Mouse (Mus musculus) natural killer cell, adult 2 months (primary cell): ENCODE results near the gene Hoxb8.
A peak's percentile ranks its signal among the peaks of the same experiment; 100 is the strongest.

Experiments
- DNase-seq, 2 experiments: peaks; one replicate each; pipeline ENCODE4 v3.0.0; 2022; ENCODE audit warnings: low spot score in 2 of 2

Hoxb8 gene

DNA sequence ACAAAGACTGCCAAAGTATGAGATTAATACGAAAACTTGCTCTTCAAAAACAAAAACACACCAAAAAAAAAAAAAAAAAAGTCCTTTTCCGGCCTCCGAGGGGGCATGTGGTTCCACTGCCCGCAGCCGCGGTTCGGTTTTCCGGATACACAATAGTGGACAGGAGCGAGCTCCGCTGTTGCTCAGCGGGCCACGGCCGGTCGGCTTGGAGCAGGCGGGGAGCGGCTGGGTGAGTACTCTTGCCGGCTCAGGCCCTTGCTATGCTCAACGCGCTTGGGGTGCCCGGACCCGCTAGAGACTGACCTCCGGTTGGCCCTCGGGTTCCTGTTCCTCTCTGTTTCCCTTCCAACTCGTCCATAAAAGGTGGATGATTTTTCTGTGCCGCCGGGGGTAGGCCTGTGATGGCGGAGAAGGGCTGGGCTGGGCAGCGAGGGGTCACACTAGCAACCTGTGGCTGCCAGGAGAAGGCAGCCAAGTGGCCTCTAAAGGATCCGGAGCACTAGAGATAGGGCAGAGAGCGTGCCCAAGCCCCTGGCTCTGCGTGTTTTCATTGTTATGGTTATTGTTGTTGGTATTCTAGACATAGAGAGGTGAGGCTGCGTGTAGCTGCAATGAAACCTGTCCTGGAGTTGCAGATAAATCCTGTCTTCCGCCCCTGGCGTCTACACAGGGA, 33.1 kb downstream of the Hoxb8 start:
- peak; percentile 49 to 62 for DNase-seq

DNA sequence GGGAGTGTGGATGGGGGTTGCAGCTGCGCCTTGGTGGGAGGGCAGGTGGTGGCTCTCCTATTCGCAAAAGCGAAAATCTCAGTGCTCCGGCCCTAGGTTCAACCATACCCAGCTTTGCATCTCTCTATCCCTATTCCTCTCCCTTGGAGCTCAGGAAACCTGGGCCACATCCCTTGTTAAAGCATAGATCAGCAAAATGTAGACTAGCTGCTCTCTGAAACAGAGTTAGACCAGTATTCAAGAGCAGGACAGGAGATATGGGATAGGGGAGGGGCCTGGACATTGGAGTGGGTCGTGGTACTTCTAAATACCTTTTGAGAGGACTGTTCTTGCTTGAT, 33.6 kb downstream of the Hoxb8 start:
- no peak for DNase-seq

DNA sequence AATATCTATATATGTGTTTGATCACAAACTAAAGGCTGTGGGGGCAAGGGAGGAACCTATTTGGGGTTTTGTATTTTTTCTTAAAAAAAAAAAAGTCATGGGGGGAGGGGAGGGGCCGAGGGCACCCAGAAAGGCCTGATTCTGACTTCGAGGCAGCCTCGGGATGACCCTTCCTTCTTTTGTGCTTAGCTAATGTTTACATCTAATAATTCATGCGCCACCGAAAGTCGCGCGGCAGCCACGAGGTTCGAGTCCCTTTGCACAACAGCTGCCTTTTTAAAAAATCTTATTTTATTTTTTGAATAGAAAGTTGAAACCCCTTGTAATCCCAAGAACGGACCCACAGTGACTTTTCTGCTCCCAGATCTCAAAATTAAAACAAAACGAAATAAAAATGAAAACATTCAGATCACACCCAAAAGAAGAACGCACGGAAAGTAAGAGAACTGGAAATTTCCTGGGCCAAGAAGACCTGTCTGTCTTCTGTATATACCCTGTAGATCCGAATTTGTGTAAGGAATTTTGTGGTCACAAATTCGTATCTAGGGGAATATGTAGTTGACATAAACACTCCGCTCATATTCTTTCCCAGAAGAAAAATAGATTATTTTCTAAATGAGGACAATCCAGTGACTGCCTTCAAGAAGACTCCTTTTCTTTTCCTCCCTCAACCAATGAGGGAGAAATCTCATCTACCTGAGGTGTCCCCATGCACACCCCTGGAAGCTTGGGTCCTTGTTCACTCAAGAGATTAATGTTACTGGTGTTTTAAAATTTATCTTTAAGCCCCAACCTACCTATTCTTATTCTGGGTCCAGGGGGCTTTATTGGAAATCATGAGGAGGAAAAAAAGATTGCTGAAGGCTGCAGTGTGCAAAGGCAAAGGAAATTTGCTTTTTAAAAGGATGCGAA, 35.2 kb downstream of the Hoxb8 start:
- no peak for DNase-seq

DNA sequence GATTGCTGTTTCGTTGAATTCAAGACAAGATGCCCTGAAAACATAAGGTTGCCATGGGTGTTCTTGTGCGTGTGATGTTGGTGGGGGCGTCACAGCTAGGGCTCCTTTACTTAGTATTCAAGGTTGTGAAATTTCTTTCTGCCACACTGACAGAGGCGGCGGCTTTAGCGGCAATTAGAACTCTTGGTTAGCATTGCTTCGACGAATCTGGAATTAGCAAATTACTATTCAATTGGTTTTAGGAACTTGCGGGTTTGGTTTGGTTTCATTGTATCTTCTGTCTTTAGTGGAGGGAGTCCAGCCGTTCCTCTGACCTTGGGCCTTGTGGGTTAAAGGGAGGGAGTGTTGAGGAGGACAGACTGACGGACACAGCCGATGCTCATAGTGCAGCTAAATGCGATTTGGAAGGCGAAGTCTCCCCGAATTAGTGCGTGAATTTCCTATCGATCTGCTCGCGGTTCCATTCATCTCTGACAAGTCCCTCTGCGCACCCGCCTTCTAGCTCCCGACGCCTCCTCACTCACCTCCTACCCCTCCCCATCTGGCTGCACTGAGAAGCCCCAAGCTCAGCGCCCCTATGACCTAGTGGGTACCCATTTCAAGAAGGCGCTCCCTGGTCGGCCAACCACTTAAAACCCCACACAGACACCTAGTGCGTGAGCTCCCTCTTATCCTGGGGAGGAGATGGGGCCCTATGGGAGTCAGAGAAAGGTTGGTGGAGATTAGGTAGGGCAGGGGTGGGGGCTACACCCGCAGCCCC, 36.1 kb downstream of the Hoxb8 start, which contains the start of gene Hoxb4:
Gene Hoxb4, plus strand, starts transcription at position 660 of the 760 bp plus-strand sequence.
- no peak for DNase-seq

DNA sequence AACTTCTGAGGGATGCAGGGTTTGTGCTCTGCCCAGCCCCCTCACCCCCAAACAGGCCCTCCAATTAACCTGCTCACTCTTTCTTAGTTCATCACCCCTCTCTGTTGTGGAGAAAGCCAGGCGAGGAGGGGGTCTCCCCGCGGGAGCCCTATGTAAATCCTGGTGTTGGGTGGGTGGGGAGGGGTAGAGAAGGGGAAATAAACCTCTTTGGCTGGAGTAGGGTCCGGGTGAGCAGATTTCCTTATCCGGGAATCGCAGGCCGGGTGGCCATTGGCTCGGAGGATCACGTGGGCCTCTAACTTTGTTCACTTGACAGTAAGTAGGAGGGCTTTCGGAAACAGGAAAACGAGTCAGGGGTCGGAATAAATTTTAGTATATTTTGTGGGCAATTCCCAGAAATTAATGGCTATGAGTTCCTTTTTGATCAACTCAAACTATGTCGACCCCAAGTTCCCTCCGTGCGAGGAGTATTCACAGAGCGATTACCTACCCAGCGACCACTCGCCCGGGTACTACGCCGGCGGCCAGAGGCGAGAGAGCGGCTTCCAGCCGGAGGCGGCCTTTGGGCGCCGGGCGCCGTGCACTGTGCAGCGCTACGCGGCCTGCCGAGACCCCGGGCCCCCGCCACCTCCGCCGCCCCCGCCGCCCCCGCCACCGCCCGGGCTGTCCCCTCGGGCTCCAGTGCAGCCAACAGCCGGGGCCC, 36.8 kb downstream of the Hoxb8 start:
- DNase-seq = peak; percentile 53 to 58

DNA sequence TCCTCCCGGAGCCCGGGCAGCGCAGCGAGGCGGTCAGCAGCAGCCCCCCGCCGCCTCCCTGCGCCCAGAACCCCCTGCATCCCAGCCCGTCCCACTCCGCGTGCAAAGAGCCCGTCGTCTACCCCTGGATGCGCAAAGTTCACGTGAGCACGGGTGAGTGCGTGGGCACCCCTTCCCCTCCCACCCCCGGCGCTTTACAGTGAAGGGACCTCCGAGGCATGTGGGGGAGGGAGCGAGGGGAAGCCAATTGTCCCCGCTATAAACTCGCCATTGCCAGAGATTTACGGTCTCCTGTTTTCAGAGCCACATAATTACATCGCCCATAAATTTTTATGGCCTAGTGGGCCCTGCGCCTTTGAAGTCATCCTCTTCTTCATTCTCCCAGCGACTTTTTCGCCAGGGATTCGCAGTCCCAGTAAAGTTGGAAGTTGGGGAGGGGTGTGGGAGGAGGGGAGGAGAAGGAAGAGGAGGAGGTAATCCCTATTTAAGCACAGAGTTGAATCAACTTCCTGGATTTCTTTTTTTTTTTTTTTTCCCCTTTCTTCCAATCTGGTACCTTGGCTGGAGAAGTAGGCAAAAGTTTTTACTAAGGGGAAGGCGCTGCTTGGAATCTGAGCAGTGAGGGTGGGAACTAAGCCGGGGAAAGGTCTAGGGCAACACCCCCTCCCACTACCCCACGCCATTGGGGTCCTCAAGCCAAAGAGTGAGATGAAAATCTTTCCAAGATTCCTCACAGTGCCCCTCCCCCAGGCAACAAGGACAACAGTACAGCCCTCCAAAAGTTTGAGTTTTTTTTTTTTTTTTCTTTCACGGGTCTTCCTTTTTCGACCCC, 37.6 kb downstream of the Hoxb8 start:
- DNase-seq = no peak

DNA sequence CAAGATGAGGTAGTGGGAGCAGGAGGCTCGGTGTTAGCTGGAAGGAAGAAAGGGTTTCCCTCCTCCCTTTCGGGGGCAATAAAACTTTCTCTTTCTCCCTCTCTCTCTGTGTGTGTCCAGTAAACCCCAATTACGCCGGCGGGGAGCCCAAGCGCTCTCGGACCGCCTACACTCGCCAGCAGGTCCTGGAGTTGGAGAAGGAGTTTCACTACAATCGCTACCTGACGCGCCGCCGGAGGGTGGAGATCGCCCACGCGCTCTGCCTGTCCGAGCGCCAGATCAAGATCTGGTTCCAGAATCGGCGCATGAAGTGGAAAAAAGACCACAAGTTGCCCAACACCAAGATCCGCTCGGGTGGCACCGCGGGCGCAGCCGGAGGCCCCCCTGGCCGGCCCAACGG, 38.2 kb downstream of the Hoxb8 start:
- DNase-seq = no peak

DNA sequence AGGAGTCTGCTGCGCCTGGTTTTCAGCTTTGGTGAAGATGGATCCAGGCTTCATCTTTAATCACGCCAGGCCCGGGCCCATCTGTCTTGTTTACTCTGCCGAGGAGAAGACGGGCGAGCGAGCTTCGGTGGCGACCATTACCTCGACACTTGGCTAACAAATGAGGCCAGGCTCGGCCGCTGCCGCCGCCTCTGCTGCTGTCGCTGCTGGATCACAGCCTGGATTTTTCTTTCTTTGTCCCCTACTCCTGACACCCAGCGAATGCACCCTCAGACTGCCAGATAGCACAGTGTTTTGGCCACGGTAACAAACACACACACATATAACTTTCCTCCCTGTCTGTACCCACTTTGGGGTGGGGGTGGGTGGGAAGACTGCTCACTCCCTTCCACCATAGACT, 39.0 kb downstream of the Hoxb8 start:
- no peak for DNase-seq

DNA sequence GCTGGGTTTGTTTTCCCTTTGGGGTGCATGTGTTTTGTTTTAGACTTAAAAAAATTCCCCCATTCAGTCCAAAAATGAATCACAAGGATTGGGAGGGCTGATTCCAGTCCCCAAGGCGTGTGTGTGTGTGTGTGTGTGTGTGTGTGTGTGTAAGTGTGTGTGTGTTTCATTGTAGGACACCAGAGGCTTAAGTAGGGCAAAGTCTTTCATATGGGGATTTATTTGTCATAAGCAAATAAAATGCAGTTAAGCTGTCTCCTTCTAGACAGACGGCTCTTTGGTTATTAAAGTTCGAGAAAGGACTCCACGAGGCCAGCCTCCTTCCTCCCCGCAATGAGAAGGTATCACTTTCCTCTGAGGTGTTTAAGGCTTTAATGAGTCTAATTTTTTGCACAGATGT, 40.1 kb downstream of the Hoxb8 start:
- DNase-seq = no peak

DNA sequence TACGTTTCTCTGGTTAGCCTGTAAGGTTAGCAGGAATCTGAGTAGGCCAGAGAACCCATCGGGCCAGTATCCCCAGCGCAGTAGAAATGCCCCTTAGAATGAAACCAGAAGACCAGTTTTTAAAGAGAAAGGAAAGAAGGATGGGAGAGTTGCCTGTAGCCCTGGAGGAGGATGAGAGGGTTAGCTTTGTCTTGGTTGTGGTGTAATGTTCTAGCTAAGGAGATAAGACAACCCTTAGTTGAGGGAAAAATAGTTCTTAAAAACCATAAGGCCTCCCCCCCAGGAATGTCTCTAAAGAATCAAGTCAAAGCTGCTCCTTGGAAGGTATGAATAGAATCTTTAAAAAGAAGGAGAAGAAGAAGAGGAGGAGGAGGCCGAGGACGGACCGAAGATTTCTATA, 41.0 kb downstream of the Hoxb8 start:
- no peak for DNase-seq

DNA sequence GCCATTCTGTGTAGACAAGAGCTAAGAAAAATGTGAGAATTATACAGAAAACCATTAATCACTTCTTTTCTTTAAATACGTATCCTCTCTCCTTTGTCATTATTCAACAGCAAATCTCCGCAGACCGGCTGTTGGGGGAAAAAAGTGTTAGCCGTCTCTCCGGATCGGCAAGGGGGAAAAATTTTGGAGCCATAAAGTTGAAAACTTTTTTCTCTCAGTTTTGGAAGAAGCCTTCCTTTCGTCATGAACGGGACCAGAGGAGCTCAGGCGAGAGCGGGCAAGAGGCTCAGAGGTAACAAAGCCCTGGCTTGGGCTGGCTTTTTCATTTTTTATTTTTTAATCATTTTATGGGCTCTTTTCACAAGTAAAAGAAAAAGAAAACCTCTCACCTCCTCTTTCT, 41.4 kb downstream of the Hoxb8 start, which contains the start of gene Hoxb3:
Gene Hoxb3, plus strand, starts transcription at position 173 of the 400 bp plus-strand sequence.
- DNase-seq = no peak

DNA sequence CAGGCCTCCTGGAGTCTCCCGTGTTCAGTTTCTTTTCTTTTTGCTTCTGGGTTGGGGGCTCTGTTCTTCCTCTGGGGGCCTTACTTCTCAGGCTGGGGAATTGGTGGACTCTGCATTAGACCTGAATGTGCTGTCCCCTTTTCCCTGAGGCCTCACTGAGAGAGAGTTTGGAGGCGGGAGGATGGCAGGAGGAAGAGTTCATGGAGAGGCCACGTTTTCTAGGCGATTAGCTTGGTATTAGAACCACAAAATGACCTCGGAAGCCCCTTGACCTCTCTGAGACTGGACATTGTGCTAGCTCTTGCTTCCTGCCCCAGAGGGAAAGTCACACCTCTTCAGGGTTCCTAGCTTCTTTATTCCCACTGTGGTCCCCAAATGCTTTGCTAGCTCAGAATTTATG, 42.4 kb downstream of the Hoxb8 start:
- DNase-seq = no peak

DNA sequence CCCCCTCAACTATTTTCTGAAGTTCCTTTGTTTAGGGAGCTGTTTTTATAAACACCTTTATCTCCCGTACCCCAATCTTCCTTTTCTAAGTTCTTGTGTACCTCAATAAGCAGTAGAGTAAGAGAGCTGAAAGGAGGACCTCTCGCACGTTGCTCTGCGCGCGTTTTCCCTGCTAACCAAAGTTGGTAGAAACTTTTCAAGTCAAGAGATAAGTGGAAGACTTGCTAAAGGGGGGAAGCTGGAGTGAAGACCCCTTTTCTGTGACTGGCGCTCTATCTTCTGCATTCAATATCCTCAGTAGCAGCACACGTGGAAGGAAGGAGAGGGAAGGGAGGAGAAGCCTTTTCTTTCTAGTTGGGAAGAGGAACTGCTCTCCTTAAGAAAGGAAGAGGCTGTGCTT, 43.3 kb downstream of the Hoxb8 start:
- no peak for DNase-seq

DNA sequence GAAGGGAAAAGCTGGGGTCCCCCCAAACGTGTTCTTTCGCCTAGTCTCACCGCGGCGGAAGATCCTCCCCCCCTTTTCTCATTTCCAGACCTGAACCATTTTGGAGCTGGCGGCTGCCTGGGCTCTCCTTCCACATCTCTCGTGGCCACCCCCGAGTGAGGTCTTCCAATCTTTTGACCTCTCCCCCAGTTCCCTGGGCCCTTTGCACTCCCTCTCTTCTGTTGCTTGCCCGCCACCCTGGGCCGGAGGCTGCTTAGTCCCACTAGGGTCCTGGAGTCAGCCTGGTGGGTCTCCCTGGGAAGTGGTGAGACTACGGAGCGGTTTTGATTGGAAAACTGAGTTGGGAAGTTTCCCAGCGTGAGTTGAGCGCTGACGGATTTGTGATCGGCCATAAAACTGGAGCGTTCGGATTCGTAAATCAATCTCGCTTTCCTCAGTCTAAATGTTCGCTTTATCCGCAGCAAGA, 44.1 kb downstream of the Hoxb8 start:
- DNase-seq = no peak

DNA sequence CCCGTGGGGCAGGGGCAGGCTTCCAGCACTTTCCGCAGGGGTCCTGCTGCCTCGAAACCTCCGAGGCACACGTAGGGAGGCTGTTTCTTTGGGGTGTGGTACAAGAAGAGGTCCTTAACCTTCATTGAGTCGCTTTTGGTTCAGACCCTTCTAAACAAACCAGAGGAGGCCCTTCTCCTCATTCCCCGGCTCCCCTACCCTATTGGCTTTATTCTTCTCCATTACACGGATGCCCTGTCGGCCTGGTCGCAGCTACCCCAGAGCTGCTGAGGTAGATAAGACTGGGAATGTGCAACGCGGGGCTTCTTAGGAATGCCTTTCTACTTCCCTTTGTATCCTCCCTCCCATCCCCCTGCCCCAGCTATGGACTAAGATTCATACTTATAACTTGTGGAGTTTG, 45.0 kb downstream of the Hoxb8 start:
- DNase-seq = no peak

DNA sequence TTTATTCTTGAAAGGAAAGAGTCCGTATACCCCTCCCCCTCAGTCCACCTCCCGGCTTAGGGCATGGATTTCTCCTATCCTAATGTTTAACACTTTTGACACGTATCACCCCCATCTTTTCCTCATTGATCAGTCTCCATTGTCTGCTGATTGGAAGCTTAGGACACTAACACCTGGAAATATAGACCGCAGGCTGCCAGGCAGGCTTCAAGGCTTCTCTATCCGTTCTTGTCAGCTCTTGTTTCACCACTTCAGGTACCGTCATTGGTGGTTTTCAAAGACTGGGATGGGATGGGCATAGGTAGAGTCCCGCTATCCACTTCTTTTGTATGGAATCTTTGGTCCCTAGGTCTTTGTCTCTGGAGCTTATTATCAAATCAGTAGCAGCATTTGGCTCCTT, 45.4 kb downstream of the Hoxb8 start:
- DNase-seq = no peak

DNA sequence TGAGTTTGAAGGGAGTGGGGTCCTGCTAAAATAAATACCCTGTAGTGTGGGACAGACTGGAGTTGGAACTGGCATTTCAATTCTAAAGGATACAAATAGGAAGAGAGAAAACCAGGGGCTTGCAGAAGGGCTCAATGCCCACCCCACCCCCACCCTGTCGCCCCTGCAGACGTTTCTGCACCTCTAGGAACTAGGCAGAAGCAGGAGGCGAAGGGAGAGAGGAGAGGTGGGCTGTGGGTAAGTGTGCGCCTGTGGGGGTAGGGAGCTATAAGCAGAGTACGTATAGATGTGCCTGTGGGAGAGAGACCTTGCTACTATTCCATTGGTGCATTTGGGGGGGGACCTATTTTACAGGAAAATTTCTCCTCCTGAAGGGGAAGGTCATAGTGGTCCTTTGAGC, 46.0 kb downstream of the Hoxb8 start:
- no peak for DNase-seq

DNA sequence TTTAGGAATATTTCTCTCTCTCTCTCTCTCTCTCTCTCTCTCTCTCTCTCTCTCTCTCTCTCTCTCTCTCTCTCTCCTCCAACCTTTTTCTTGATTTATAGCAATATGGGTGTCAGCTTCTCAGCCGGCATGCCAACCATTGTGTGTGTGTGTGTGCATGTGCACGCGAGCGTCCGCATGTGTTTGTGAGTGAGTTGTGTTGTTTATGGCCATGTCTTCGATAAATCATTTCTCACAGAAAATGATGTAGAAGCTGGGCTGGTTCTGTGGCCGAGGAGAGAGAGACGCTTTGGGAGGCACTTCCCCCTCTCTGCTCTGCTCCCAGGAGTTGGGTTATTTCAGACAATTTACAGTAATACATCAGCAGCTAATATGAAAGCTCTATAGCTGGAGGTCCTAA, 46.9 kb downstream of the Hoxb8 start:
- no peak for DNase-seq

DNA sequence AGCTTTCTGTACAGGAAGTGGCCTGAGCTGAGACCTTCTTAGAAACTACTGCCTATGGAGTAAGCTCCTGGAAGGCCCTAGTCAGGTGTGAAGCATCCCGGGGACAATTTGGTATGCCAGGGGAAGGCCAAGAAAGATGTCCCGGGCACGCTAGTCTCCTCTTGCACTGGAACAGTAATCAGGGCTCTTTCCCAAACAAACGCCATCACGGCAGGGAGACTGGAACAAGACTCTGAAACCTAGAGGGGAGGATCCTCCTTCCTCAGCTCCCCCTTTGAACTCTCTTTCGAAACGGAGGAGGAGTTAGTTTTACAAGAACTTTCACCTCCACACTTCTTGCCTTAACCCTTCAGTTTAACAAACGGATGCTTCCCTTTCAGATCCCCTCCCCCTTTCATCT, 50.4 kb downstream of the Hoxb8 start:
- DNase-seq = no peak

DNA sequence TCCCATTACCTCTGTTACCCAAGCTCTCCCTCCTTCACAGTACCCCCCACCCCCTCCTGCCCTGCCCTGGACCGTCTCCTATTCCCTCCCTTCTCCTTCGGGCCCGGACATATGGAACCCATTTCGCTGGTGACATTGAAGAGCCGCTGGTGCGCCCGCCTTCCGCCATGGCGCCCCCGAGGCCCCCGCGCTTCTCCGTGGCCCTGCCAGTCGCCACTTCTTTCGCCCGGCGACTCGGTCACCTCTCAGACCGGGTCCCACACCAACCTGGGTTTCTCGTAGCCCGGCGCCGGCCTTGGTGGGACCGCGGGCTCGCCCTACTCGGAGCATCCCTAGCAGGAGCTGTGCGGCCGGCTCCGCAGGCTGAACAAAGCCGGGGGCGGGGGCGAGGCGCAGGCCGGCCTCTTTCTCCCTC, 50.9 kb downstream of the Hoxb8 start:
- no peak for DNase-seq
